Mouse (Mus musculus): ENCODE data around the gene Sgpp2. TPM values are rescaled to one million over a fixed set of nuclear protein-coding genes. Genes with fewer than 3 reads are reported as not detected.
A peak's percentile ranks its signal among the peaks of the same experiment; 100 is the strongest.

Sgpp2 gene
- polyA plus RNA-seq, 1 experiment from 2014 or later, result 1.9 TPM

DNA sequence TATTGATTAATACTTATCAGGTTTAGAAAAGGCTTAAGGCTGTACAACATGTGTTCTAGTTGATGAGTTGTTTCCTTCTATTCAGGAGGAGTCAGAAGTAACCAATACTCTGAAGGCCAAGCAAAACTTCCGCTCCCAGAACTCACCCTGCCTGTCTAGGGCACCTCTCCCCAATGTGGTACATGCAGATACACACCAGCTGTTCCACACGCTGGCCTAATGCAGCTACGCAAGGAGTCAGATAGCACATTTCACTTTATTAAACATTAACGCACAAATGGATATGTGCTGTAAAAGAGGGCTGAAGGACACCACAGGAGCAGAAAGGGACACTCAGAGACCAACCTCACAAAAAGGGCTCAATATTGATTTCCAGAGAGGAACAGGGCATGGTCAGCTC lies 114.7 kb downstream of the Sgpp2 start:
- no peak for DNase-seq (ENCODE audit: low spot score)
- Histone ChIP-seq H3K4me1 (ENCODE audit: control insufficient read depth, insufficient read depth, low read length) (peaks cover 4% of the 10 kb centered on the region; the same call in 1 of the 2 replicates), H3K9me3 (ENCODE audit: control insufficient read depth, low read length) (no peaks in the 10 kb centered on the region), H3K36me3 (ENCODE audit: control insufficient read depth, insufficient read depth, low read length) (no peaks in the 10 kb centered on the region), H3K27ac (ENCODE audit: low read depth, low read length) (no peak overlapping the region), H3K27me3 (ENCODE audit: control insufficient read depth, insufficient read depth, low read length) (no peaks in the 10 kb centered on the region), H3K9ac (ENCODE audit: low read length) (no peak overlapping the region), H3K4me3 (ENCODE audit: low read depth, low read length) (no peak overlapping the region), H3K4me2 (ENCODE audit: low read depth) (no peak overlapping the region)
- ATAC-seq (ENCODE audit: insufficient read depth, low FRiP score, low TSS enrichment), result no peak
- WGBS, result 93% methylated on average over 4 of the region's 4 CpGs

DNA sequence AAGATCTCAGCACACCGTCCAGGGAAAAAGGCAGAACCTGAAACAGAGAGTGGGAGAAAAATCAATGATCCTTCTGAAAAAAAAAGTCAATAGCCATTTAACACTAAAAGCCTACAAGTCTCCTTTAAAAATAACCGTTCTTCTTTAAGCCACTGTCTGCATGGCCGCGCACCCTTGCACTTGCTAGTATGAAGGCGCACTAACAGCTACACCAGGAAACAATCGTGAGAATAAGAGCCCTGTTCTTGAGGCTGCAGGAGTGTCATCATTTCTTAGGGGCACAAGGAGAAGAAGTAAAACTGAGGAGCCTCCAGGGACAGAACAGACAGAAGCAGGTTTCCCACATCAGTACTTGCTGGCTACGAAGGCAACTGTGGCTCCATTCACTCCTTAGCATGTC lies 115.2 kb downstream of the Sgpp2 start:
- DNase-seq (ENCODE audit: low spot score), result no peak
- Histone ChIP-seq H3K27me3 (ENCODE audit: control insufficient read depth, insufficient read depth, low read length) (no peaks in the 10 kb centered on the region), H3K9ac (ENCODE audit: low read length) (no peak overlapping the region), H3K4me2 (ENCODE audit: low read depth) (no peak overlapping the region), H3K9me3 (ENCODE audit: control insufficient read depth, low read length) (no peaks in the 10 kb centered on the region), H3K36me3 (ENCODE audit: control insufficient read depth, insufficient read depth, low read length) (no peaks in the 10 kb centered on the region), H3K27ac (ENCODE audit: low read depth, low read length) (0 out of 2 replicates have a peak overlapping the region, but pooled peaks have one; percentile 8), H3K4me1 (ENCODE audit: control insufficient read depth, insufficient read depth, low read length) (peaks cover 4% of the 10 kb centered on the region; the same call in 1 of the 2 replicates), H3K4me3 (ENCODE audit: low read depth, low read length) (no peak overlapping the region)
- ATAC-seq (ENCODE audit: insufficient read depth, low FRiP score, low TSS enrichment), result no peak
- 88% methylated on average over 7 of the region's 7 CpGs for WGBS

DNA sequence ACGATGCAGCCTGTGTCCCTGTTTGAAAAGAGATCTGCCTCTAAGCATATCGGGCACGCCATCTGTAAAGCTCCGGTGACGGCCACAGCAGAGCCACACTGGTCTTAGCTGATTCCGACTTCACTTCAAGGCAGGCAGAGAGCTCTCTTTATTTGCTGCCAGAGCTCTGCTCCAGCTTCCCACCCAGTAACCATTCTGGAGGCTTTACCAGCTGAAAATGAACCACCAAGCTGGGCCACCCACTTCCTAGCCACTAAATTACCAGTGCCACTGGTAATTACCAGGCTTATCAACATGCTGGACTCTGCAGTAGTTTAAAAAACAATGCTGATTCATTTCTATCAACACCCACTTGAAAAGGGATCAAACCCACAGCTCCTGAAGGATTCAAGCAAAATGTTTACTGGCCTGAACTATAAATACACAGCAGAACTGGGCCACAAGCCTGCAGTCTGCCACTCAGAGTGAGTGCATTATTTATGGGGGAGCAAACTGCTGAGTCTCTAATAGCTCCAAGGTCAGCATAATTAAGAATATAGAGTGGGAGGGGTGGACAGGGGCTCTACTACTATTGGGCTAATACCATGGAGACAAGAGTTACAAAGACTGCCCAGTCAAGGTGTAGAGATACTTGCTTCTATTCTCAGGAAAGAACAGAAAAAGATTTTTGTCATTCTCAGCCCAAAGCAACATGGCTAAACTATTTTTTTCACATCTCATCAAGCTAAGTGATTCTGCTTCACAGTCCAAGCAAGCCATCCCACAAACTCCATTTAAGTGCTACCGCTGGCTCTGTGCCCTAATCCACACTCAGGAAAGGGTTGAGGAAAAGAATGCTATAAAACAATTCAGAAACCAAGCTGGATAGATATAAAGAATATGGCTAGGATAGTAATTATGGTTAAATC lies 115.9 kb downstream of the Sgpp2 start:
- Histone ChIP-seq H3K9ac (ENCODE audit: low read length) (no peak overlapping the region), H3K9me3 (ENCODE audit: control insufficient read depth, low read length) (no peaks in the 10 kb centered on the region), H3K27ac (ENCODE audit: low read depth, low read length) (0 out of 2 replicates have a peak overlapping the region, but pooled peaks have one; percentile 8), H3K4me2 (ENCODE audit: low read depth) (no peak overlapping the region), H3K4me1 (ENCODE audit: control insufficient read depth, insufficient read depth, low read length) (peaks cover 4% of the 10 kb centered on the region; the same call in 1 of the 2 replicates), H3K4me3 (ENCODE audit: low read depth, low read length) (no peak overlapping the region), H3K27me3 (ENCODE audit: control insufficient read depth, insufficient read depth, low read length) (no peaks in the 10 kb centered on the region), H3K36me3 (ENCODE audit: control insufficient read depth, insufficient read depth, low read length) (no peaks in the 10 kb centered on the region)
- WGBS, result 85% methylated on average over 7 of the region's 7 CpGs
- DNase-seq (ENCODE audit: low spot score) (no peak), ATAC-seq (ENCODE audit: insufficient read depth, low FRiP score, low TSS enrichment) (no peak)

DNA sequence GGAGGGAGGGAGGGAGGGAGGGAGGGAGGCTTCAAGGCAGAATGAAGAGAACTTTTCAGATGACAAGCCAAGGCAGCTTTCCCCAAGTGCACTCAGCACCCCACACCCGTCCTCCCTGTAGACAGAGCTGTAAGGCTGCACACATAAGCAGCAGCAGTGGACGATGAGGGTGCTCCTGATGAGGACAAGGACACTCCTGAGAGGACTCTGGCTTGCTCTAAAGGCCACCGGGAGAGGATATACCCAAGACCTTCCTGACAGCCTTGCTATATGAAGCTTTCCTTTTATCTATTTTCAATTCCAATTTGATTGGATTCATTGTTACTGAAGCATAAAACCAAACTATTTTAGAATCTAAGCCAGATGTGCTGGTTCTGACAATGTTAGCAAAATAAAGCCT lies 116.7 kb downstream of the Sgpp2 start:
- ATAC-seq (ENCODE audit: insufficient read depth, low FRiP score, low TSS enrichment) (no peak), DNase-seq (ENCODE audit: low spot score) (no peak)
- Histone ChIP-seq H3K4me2 (ENCODE audit: low read depth) (no peak overlapping the region), H3K36me3 (ENCODE audit: control insufficient read depth, insufficient read depth, low read length) (no peaks in the 10 kb centered on the region), H3K9me3 (ENCODE audit: control insufficient read depth, low read length) (no peaks in the 10 kb centered on the region), H3K27me3 (ENCODE audit: control insufficient read depth, insufficient read depth, low read length) (no peaks in the 10 kb centered on the region), H3K4me3 (ENCODE audit: low read depth, low read length) (no peak overlapping the region), H3K4me1 (ENCODE audit: control insufficient read depth, insufficient read depth, low read length) (peaks cover 4% of the 10 kb centered on the region; the same call in 1 of the 2 replicates), H3K27ac (ENCODE audit: low read depth, low read length) (no peak overlapping the region), H3K9ac (ENCODE audit: low read length) (no peak overlapping the region)
- 82% methylated on average over 3 of the region's 3 CpGs for WGBS

DNA sequence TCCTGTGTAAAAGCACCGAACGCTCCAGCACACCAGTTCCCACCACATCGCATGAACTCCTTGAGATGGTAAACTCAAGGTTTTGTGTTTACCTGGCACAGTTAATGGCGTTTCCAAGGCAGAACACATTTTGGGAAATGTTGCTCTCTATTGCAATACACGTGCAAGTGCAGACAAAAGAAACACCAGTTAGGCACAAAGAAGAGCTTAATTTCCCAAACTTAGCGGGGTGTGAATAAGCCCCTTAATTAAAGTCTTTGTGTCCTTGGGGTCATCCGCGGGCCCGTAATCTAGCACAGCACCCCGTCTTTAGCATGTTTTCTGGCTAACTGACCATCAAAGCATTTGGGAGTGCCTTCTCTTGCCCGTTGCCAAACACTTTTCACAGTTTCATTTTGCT lies 118.7 kb downstream of the Sgpp2 start:
- H3K4me2 ChIP-seq (ENCODE audit: low read depth), result no peak overlapping the region
- DNase-seq (ENCODE audit: low spot score), result no peak

DNA sequence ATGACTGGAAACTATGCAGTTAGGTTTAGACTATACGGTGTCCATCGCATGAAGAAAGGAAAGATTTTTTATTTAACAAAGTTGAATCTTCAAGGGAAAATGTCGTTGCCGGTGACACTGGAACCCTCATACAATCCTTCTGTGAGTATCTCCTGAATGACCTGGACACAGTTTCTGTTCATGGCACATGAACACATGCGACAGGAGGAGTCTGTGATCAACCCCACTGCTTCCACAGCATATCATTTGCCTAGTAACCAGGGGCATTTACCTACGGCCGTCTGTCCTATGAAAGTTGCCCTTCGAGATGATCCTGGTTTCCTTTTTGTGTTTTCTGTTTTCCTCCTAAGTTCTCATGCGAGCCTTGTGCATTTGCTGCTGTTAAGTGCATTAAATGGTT lies 123.3 kb downstream of the Sgpp2 start:
- no peak for ATAC-seq (ENCODE audit: insufficient read depth, low FRiP score, low TSS enrichment)
- no peak for DNase-seq (ENCODE audit: low spot score)
- WGBS, result 96% methylated on average over 9 of the region's 9 CpGs
- H3K9ac ChIP-seq (ENCODE audit: low read length), result no peak overlapping the region
- H3K9me3 ChIP-seq (ENCODE audit: control insufficient read depth, low read length), result no peaks in the 10 kb centered on the region
- H3K4me3 ChIP-seq (ENCODE audit: low read depth, low read length), result no peak overlapping the region
- H3K4me1 ChIP-seq (ENCODE audit: control insufficient read depth, insufficient read depth, low read length), result peaks cover 4% of the 10 kb centered on the region; the same call in 1 of the 2 replicates
- H3K36me3 ChIP-seq (ENCODE audit: control insufficient read depth, insufficient read depth, low read length), result no peaks in the 10 kb centered on the region
- H3K27ac ChIP-seq (ENCODE audit: low read depth, low read length), result no peak overlapping the region
- no peaks in the 10 kb centered on the region for H3K27me3 ChIP-seq (ENCODE audit: control insufficient read depth, insufficient read depth, low read length)
- no peak overlapping the region for H3K4me2 ChIP-seq (ENCODE audit: low read depth)

More for the DNA sequence above, 118.7 kb downstream of the Sgpp2 start:
- Histone ChIP-seq H3K9me3 (ENCODE audit: control insufficient read depth, low read length) (no peaks in the 10 kb centered on the region), H3K27me3 (ENCODE audit: control insufficient read depth, insufficient read depth, low read length) (no peaks in the 10 kb centered on the region), H3K4me1 (ENCODE audit: control insufficient read depth, insufficient read depth, low read length) (peaks cover 4% of the 10 kb centered on the region; the same call in 1 of the 2 replicates), H3K4me3 (ENCODE audit: low read depth, low read length) (no peak overlapping the region), H3K9ac (ENCODE audit: low read length) (no peak overlapping the region), H3K27ac (ENCODE audit: low read depth, low read length) (no peak overlapping the region), H3K36me3 (ENCODE audit: control insufficient read depth, insufficient read depth, low read length) (no peaks in the 10 kb centered on the region)
- WGBS, result 46% methylated on average over 11 of the region's 11 CpGs
- no peak for ATAC-seq (ENCODE audit: insufficient read depth, low FRiP score, low TSS enrichment)

DNA sequence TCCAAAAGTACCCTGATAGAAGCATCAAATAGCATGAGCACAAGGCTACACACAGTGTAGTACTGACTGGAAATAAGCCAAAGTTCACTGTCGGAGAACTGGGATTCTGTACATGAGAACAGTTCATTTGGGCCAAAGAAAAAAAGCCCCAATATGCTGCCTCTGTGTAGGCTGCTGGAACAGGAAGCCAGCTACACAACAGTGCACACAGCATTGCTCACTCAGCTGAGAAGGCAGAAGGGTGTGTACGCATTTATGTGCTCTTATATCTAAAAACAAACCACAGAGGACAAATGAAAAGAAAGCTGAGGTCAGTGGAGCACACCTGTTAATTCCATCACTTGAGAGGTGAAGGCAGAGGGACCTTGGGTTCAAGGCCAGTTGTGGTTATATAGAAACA lies 125.8 kb downstream of the Sgpp2 start:
- ATAC-seq (ENCODE audit: insufficient read depth, low FRiP score, low TSS enrichment) (no peak), DNase-seq (ENCODE audit: low spot score) (no peak)
- Histone ChIP-seq H3K27ac (ENCODE audit: low read depth, low read length) (no peak overlapping the region), H3K4me2 (ENCODE audit: low read depth) (no peak overlapping the region), H3K9me3 (ENCODE audit: control insufficient read depth, low read length) (no peaks in the 10 kb centered on the region), H3K27me3 (ENCODE audit: control insufficient read depth, insufficient read depth, low read length) (no peaks in the 10 kb centered on the region), H3K4me1 (ENCODE audit: control insufficient read depth, insufficient read depth, low read length) (no peaks in the 10 kb centered on the region), H3K4me3 (ENCODE audit: low read depth, low read length) (no peak overlapping the region), H3K9ac (ENCODE audit: low read length) (no peak overlapping the region), H3K36me3 (ENCODE audit: control insufficient read depth, insufficient read depth, low read length) (peaks cover 4% of the 10 kb centered on the region; the same call in 1 of the 2 replicates)
- WGBS, result 86% methylated on average over 2 of the region's 2 CpGs

DNA sequence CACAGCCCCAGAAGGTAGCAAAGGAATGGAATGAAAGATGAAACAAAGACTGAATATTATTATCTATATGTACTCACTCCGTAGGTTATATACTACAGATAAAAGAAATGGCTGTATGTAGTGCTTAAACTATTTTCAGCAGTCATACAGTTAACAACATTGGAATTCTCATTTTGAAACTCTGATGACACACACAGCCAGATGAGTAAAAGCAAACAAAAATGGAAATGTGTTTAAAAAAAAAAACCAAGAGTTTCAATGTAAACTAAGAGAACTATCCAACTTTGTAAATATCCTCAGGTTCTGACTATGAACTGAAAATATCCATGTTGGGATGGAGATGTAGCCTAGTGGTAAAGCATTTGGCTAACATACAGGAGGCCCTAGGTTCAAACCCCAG lies 126.3 kb downstream of the Sgpp2 start:
- Histone ChIP-seq H3K9me3 (ENCODE audit: control insufficient read depth, low read length) (no peaks in the 10 kb centered on the region), H3K4me1 (ENCODE audit: control insufficient read depth, insufficient read depth, low read length) (no peaks in the 10 kb centered on the region), H3K4me3 (ENCODE audit: low read depth, low read length) (no peak overlapping the region), H3K36me3 (ENCODE audit: control insufficient read depth, insufficient read depth, low read length) (peaks cover 4% of the 10 kb centered on the region; the same call in 1 of the 2 replicates), H3K27ac (ENCODE audit: low read depth, low read length) (no peak overlapping the region), H3K4me2 (ENCODE audit: low read depth) (no peak overlapping the region), H3K9ac (ENCODE audit: low read length) (no peak overlapping the region), H3K27me3 (ENCODE audit: control insufficient read depth, insufficient read depth, low read length) (no peaks in the 10 kb centered on the region)
- no peak for ATAC-seq (ENCODE audit: insufficient read depth, low FRiP score, low TSS enrichment)
- DNase-seq (ENCODE audit: low spot score), result no peak
- WGBS, result 92% methylated on average over 1 of the region's 1 CpGs

DNA sequence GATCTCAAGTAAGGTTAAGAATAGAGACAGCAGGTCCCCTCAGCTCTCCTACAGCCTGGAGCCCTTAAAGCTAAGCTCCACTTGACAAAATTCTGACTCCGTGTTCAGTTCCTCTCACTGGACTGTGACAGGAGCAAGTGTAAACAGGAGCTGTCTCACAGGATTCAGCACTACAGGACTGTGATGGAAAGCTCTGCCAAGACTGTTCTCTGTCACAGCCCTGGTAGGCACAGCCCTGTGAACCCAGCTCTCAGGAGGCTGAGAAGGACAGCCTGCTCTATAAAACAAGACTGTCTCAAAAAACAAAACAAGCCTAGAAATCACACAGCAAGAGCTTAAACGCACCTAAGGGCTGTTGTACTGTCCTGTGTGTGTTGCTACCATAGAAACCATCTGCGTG lies 127.0 kb downstream of the Sgpp2 start:
- WGBS, result 83% methylated on average over 3 of the region's 3 CpGs
- no peaks in the 10 kb centered on the region for H3K4me1 ChIP-seq (ENCODE audit: control insufficient read depth, insufficient read depth, low read length)
- H3K4me3 ChIP-seq (ENCODE audit: low read depth, low read length), result no peak overlapping the region
- ATAC-seq (ENCODE audit: insufficient read depth, low FRiP score, low TSS enrichment), result no peak
- no peaks in the 10 kb centered on the region for H3K9me3 ChIP-seq (ENCODE audit: control insufficient read depth, low read length)
- no peaks in the 10 kb centered on the region for H3K27me3 ChIP-seq (ENCODE audit: control insufficient read depth, insufficient read depth, low read length)
- no peak for DNase-seq (ENCODE audit: low spot score)
- H3K36me3 ChIP-seq (ENCODE audit: control insufficient read depth, insufficient read depth, low read length), result peaks cover 4% of the 10 kb centered on the region; the same call in 1 of the 2 replicates
- no peak overlapping the region for H3K27ac ChIP-seq (ENCODE audit: low read depth, low read length)
- no peak overlapping the region for H3K4me2 ChIP-seq (ENCODE audit: low read depth)
- H3K9ac ChIP-seq (ENCODE audit: low read length), result no peak overlapping the region

Data from neural tube, embryonic 11.5 days (tissue).